Mouse (Mus musculus) intestine, postnatal 0 days (tissue): Measurements from ENCODE around the gene Prkch. TPM values are rescaled to one million over a fixed set of nuclear protein-coding genes. Genes with fewer than 3 reads are reported as not detected.
A peak's percentile ranks its signal among the peaks of the same experiment; 100 is the strongest.

ENCODE experiments used
- ATAC-seq: fragments of 200-750 bp; cut with Nextera tagmentation; 2 replicates; pipeline ENCODE4 v1.8.0; 2017; ENCODE audit warnings: mild to moderate bottlenecking, moderate TSS enrichment, moderate library complexity
- H3K27ac ChIP-seq: fragments of 300-500 bp; sonication (generic); 2 replicates; pipeline ENCODE4 v1.5.1; 2014; ENCODE audit warnings: mild to moderate bottlenecking, low read depth, low read length, moderate library complexity
- H3K27me3 ChIP-seq: fragments of 300-500 bp; sonication (generic); replicated peaks from 2 replicates; pipeline ENCODE4 v1.6.1; 2014; ENCODE audit warnings: low read length, mixed read lengths; ENCODE audit not compliant: control insufficient read depth, insufficient read depth
- H3K36me3 ChIP-seq: fragments of 300-500 bp; sonication (generic); 2 replicates; pipeline ENCODE4 v1.6.1; 2014; ENCODE audit warnings: mild to moderate bottlenecking, moderate library complexity; ENCODE audit not compliant: control insufficient read depth, insufficient read depth
- H3K4me1 ChIP-seq: fragments of 300-500 bp; sonication (generic); replicated peaks from 2 replicates; pipeline ENCODE4 v1.6.1; 2014; ENCODE audit warnings: antibody characterized with exemption, low read length, mixed read lengths; ENCODE audit not compliant: control insufficient read depth, insufficient read depth
- H3K4me2 ChIP-seq: fragments of 300-500 bp; sonication (generic); replicated peaks from 2 replicates; pipeline ENCODE4 v1.6.1; 2014; ENCODE audit warnings: low read depth, mild to moderate bottlenecking, moderate library complexity
- H3K4me3 ChIP-seq: fragments of 300-500 bp; sonication (generic); 2 replicates; pipeline ENCODE4 v1.5.1; 2014; ENCODE audit warnings: low read depth, low read length
- H3K9ac ChIP-seq: fragments of 300-500 bp; sonication (generic); 2 replicates; pipeline ENCODE4 v1.6.1; 2014; ENCODE audit warnings: mild to moderate bottlenecking, low read depth, low read length
- H3K9me3 ChIP-seq: fragments of 300-500 bp; sonication (generic); 2 replicates; pipeline ENCODE4 v1.6.1; 2016; ENCODE audit warnings: mixed run types; ENCODE audit not compliant: control insufficient read depth
- CTCF ChIP-seq: sonication (generic); IDR thresholded peaks from 2 replicates; pipeline ENCODE4 v1.5.1; 2016; ENCODE audit warnings: low read depth, mild to moderate bottlenecking, control low read depth, antibody characterized with exemption, moderate library complexity
- WGBS: fragments of 180-500 bp; shearing (Covaris S2); extraction: QIAGEN DNeasy Blood & Tissue Kit; methylation state at CpG from one replicate; pipeline ENCODE4 v1.1.7; 2014; 5-methylcytosine and 5-hydroxymethylcytosine counted together
- polyA plus RNA-seq: library from polyadenylated mRNA; unstranded; fragments of >200 nt; fragmentation: Nextera tagmentation; extraction: Ambion mirVana; gene quantifications from 2 replicates; pipeline ENCODE4 v1.2.1, GENCODE M21; 2015

Gene Prkch
- polyA plus RNA-seq, 1 experiment from 2014 or later = 3.7 TPM

- no peak for ATAC-seq
- H3K36me3 ChIP-seq = no peaks in the 10 kb centered on the region
- no peak for TF ChIP-seq CTCF
- H3K4me2 ChIP-seq = no peak overlapping the region
- no peaks in the 10 kb centered on the region for H3K9me3 ChIP-seq
- 34% methylated on average over 3 of the region's 3 CpGs for WGBS
- H3K4me3 ChIP-seq = no peak overlapping the region
- no peaks in the 10 kb centered on the region for H3K27me3 ChIP-seq
- H3K9ac ChIP-seq = no peak overlapping the region
- peaks cover 10% of the 10 kb centered on the region for H3K4me1 ChIP-seq
- no peak overlapping the region for H3K27ac ChIP-seq
Observed at GRCm38 (mm10) chr12:73788850-73789249, 204.3 kb downstream of the Prkch start.

GRCm38 (mm10) chr12:73790571-73791108 lies 206.0 kb downstream of the Prkch start:
- 22% methylated on average over 5 of the region's 5 CpGs for WGBS
- H3K27me3 ChIP-seq = no peaks in the 10 kb centered on the region
- peak; percentile 49 for ATAC-seq
- H3K36me3 ChIP-seq = no peaks in the 10 kb centered on the region
- H3K4me2 ChIP-seq = peak overlapping the region; percentile 24
- TF ChIP-seq CTCF = no peak
- peaks cover 15% of the 10 kb centered on the region for H3K4me1 ChIP-seq
- H3K9me3 ChIP-seq = no peaks in the 10 kb centered on the region
- no peak overlapping the region for H3K4me3 ChIP-seq
- H3K9ac ChIP-seq = no peak overlapping the region
- H3K27ac ChIP-seq = peak overlapping the region; percentile 15; the same call in 1 of the 2 replicates

DNA sequence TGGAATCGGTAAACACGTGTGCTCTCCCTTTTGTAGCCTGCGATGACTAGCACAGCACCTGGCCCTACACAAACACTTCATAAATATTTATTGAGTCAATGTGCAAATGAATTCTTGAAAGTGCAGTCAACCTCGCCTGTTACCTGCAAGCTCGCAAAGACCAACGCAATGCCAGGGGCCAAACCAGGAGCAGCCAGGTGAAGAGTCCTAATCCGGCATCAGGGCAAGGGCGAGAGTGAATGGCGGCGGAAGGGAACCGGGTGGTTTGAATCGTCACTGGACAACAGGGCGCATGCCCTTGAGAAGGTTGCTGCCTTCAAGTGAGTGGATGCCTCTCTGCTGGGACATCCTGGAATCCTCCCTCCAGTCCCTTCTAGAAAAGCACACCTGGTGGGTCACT lies 208.6 kb downstream of the Prkch start:
- Histone ChIP-seq H3K9ac (no peak overlapping the region), H3K27me3 (no peaks in the 10 kb centered on the region), H3K4me2 (no peak overlapping the region), H3K36me3 (no peaks in the 10 kb centered on the region), H3K27ac (no peak overlapping the region), H3K4me1 (peaks cover 15% of the 10 kb centered on the region), H3K4me3 (no peak overlapping the region), H3K9me3 (no peaks in the 10 kb centered on the region)
- TF ChIP-seq CTCF = no peak
- 75% methylated on average over 13 of the region's 13 CpGs for WGBS
- no peak for ATAC-seq

DNA sequence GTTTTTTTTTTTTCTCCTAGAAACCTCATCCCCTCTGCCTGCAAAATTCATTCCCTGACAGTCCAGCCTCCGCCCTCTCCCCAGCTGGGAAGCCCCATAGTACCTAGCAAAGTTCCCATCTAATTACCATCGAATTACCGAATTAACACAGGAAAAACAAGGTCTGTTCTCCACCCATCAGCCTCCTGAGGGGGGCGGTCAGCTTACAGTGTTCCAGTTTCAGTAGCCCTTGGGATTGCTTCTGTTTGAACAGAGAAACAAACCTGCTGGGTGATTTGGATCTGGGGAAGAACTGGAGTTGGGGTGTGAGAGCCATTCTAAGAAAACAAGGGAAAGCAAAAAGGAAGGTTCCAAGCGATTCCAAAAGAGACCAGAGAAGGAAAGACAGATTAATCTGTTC lies 209.1 kb downstream of the Prkch start:
- ATAC-seq = no peak
- Histone ChIP-seq H3K9me3 (no peaks in the 10 kb centered on the region), H3K36me3 (no peaks in the 10 kb centered on the region), H3K27ac (no peak overlapping the region), H3K4me1 (peaks cover 15% of the 10 kb centered on the region), H3K4me3 (no peak overlapping the region), H3K9ac (no peak overlapping the region), H3K27me3 (no peaks in the 10 kb centered on the region), H3K4me2 (peak overlapping the region; percentile 33)
- 39% methylated on average over 5 of the region's 5 CpGs for WGBS
- 0 out of 2 replicates have a peak, but pooled peaks have one; percentile 21 for TF ChIP-seq CTCF

DNA sequence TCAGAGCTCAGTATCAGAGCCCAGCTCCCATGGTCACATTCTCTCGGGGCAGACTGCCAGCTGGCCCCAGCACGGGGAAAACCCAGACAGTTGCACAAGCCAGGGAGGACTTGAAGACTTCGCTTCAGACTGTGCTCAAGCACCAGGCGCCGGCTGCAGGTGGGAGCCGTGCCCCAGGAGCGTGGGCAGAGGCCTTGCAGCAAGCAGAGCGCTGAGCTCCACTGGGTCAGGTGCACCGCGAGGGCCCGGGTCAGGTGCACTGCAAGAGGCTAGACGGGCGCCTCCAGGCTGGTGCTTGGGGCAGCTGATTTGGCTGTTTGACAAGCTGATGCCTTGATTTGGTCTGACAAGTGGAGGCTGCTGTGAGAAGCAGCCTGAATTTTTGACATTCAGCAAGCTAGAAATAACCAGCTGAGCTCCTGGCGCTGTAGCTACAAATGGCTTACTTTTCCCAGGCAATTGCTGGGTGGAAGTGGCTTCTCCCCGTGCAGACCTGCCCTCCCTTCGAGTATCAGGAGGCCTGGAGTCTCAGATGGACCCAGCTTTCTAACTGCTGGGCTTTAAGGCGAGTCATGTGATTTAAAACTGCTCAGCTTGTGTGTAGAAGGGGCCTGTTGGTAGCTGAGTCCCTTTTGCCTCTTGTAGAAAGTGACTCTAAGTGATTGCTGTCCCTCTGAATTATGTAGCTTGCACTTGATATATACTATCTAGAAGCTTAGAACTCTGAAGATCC lies 209.7 kb downstream of the Prkch start:
- no peaks in the 10 kb centered on the region for H3K36me3 ChIP-seq
- peak; percentile 28 for TF ChIP-seq CTCF
- ATAC-seq = peak; percentile 81
- no peaks in the 10 kb centered on the region for H3K27me3 ChIP-seq
- H3K9me3 ChIP-seq = no peaks in the 10 kb centered on the region
- H3K4me3 ChIP-seq = no peak overlapping the region
- H3K9ac ChIP-seq = no peak overlapping the region
- peaks cover 15% of the 10 kb centered on the region for H3K4me1 ChIP-seq
- H3K27ac ChIP-seq = no peak overlapping the region
- peak overlapping the region; percentile 33 for H3K4me2 ChIP-seq
- WGBS = 22% methylated on average over 17 of the region's 17 CpGs

DNA sequence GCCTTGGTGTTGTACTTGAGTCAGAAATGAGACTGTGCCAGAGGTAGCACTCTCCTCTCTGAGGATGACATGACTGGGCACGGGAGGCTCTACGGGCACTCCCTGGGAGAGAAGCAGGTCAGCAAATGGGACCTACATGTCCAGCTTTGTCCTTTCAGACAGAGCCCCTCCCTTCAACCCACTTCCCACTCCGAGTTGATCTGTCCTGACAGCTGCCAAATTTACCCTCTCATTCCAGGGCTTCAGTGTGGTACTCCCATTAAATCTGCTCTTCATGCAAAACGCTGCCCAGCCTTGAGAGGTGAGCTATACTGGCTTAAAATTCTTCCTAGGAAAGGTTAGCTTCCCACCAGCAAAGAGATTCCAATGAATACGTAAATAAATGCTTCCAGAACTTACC lies 215.1 kb downstream of the Prkch start:
- Histone ChIP-seq H3K27me3 (no peaks in the 10 kb centered on the region), H3K4me3 (no peak overlapping the region), H3K27ac (no peak overlapping the region), H3K36me3 (no peaks in the 10 kb centered on the region), H3K9me3 (no peaks in the 10 kb centered on the region), H3K9ac (no peak overlapping the region), H3K4me1 (no peaks in the 10 kb centered on the region), H3K4me2 (no peak overlapping the region)
- TF ChIP-seq CTCF = no peak
- WGBS = 84% methylated on average over 5 of the region's 5 CpGs
- ATAC-seq = no peak
